Mouse (Mus musculus) ES-Bruce4 (cell line): ENCODE data around the gene Polr3e. TPM values are rescaled to one million over a fixed set of nuclear protein-coding genes. Genes with fewer than 3 reads are reported as not detected.

Experiments
- H3K27ac ChIP-seq: 2 replicates; pipeline ENCODE4 v1.5.1; 2012; ENCODE audit warnings: low read length, inconsistent platforms; ENCODE audit not compliant: insufficient read depth
- H3K27me3 ChIP-seq: 2 replicates; pipeline ENCODE4 v1.6.1; 2012; ENCODE audit warnings: mild to moderate bottlenecking, low read length, inconsistent platforms; ENCODE audit not compliant: control insufficient read depth, poor library complexity, insufficient read depth, severe bottlenecking
- H3K36me3 ChIP-seq: 2 replicates; pipeline ENCODE4 v1.6.1; 2012; ENCODE audit warnings: inconsistent platforms, mild to moderate bottlenecking, low read length, moderate library complexity; ENCODE audit not compliant: control insufficient read depth, poor library complexity, insufficient read depth, severe bottlenecking
- H3K4me1 ChIP-seq: one replicate; pipeline ENCODE4 v1.8.1; 2011; ENCODE audit warnings: low read length; ENCODE audit not compliant: control insufficient read depth, insufficient read depth
- H3K4me3 ChIP-seq: 2 replicates; pipeline ENCODE4 v1.5.1; 2011; ENCODE audit warnings: low read depth, mild to moderate bottlenecking, low read length
- H3K9ac ChIP-seq: 2 replicates; pipeline ENCODE4 v1.6.1; 2012; ENCODE audit warnings: low read depth, mild to moderate bottlenecking, inconsistent platforms; ENCODE audit not compliant: poor library complexity, severe bottlenecking
- H3K9me3 ChIP-seq: replicated peaks from 2 replicates; pipeline ENCODE4 v1.6.1; 2012; ENCODE audit warnings: mild to moderate bottlenecking, low read length, inconsistent platforms; ENCODE audit not compliant: control insufficient read depth, poor library complexity, insufficient read depth, severe bottlenecking
- CTCF ChIP-seq: IDR thresholded peaks from one replicate; pipeline ENCODE4 v1.8.1; 2011; ENCODE audit warnings: low read depth, low read length
- EP300 ChIP-seq: IDR thresholded peaks from 2 replicates; pipeline ENCODE4 v1.6.1; 2011; ENCODE audit warnings: low read depth, low read length; ENCODE audit not compliant: insufficient read depth
- POLR2A ChIP-seq: IDR thresholded peaks from one replicate; pipeline ENCODE4 v1.8.1; 2011; ENCODE audit warnings: low read length; ENCODE audit not compliant: insufficient read depth
- polyA plus RNA-seq: library from polyadenylated mRNA; stranded (reverse); fragments of >200 nt; gene quantifications from 2 replicates; pipeline ENCODE4 v1.2.4, GENCODE M21; 2011; ENCODE audit warnings: low read depth; ENCODE audit not compliant: missing spikeins, insufficient read depth, insufficient read length

Gene Polr3e
- polyA plus RNA-seq: 35.6 and 36.0 TPM in 2 replicates

GRCm38 (mm10) chr7:120917592-120918461 is at the start of gene Polr3e:
Polr3e (plus strand) TSS chr7:120917744.
- Histone ChIP-seq H3K9me3 (no peaks in the 10 kb centered on the region), H3K36me3 (no peaks in the 10 kb centered on the region), H3K4me1 (peaks cover 6% of the 10 kb centered on the region), H3K4me3 (peak within 1 kb of the TSS; percentile 89), H3K27ac (peak within 1 kb of the TSS; percentile 41), H3K9ac (peak within 1 kb of the TSS; percentile 98), H3K27me3 (no peaks in the 10 kb centered on the region)
- TF ChIP-seq CTCF (peak; percentile 82), POLR2A (no peak), EP300 (0 out of 2 replicates have a peak, but pooled peaks have one; percentile 24)

- no peak overlapping the region for H3K4me3 ChIP-seq
- no peak overlapping the region for H3K27ac ChIP-seq
- H3K9me3 ChIP-seq: no peaks in the 10 kb centered on the region
- H3K4me1 ChIP-seq: peaks cover 2% of the 10 kb centered on the region
- H3K36me3 ChIP-seq: no peaks in the 10 kb centered on the region
- no peak overlapping the region for H3K9ac ChIP-seq
- TF ChIP-seq EP300 (no peak), CTCF (no peak), POLR2A (no peak)
- no peaks in the 10 kb centered on the region for H3K27me3 ChIP-seq
These were observed 47.7 kb upstream of the Polr3e start for GRCm38 (mm10) chr7:120869883-120870282.

- TF ChIP-seq CTCF (no peak), POLR2A (no peak), EP300 (no peak)
- H3K27me3 ChIP-seq: no peaks in the 10 kb centered on the region
- no peak overlapping the region for H3K27ac ChIP-seq
- no peaks in the 10 kb centered on the region for H3K9me3 ChIP-seq
- peaks cover 4% of the 10 kb centered on the region for H3K4me1 ChIP-seq
- H3K4me3 ChIP-seq: no peak overlapping the region
- H3K36me3 ChIP-seq: no peaks in the 10 kb centered on the region
- H3K9ac ChIP-seq: no peak overlapping the region
These were observed 47.0 kb upstream of the Polr3e start for GRCm38 (mm10) chr7:120870431-120871008.

GRCm38 (mm10) chr7:120873083-120873482 is 44.5 kb upstream of the Polr3e start:
- H3K36me3 ChIP-seq: no peaks in the 10 kb centered on the region
- H3K27ac ChIP-seq: no peak overlapping the region
- peaks cover 2% of the 10 kb centered on the region for H3K4me1 ChIP-seq
- no peak for TF ChIP-seq EP300
- TF ChIP-seq CTCF: no peak
- TF ChIP-seq POLR2A: no peak
- no peak overlapping the region for H3K9ac ChIP-seq
- H3K9me3 ChIP-seq: no peaks in the 10 kb centered on the region
- H3K27me3 ChIP-seq: no peaks in the 10 kb centered on the region
- H3K4me3 ChIP-seq: no peak overlapping the region

- no peaks in the 10 kb centered on the region for H3K9me3 ChIP-seq
- H3K4me3 ChIP-seq: no peak overlapping the region
- peaks cover 2% of the 10 kb centered on the region for H3K4me1 ChIP-seq
- H3K9ac ChIP-seq: no peak overlapping the region
- H3K27me3 ChIP-seq: no peaks in the 10 kb centered on the region
- H3K36me3 ChIP-seq: no peaks in the 10 kb centered on the region
- H3K27ac ChIP-seq: no peak overlapping the region
- no peak for TF ChIP-seq EP300
- no peak for TF ChIP-seq POLR2A
- TF ChIP-seq CTCF: no peak
These were observed 43.5 kb upstream of the Polr3e start for GRCm38 (mm10) chr7:120874021-120874420.

GRCm38 (mm10) chr7:120874764-120875539 is 42.6 kb upstream of the Polr3e start:
- H3K4me3 ChIP-seq: no peak overlapping the region
- no peaks in the 10 kb centered on the region for H3K36me3 ChIP-seq
- no peaks in the 10 kb centered on the region for H3K9me3 ChIP-seq
- H3K4me1 ChIP-seq: peaks cover 2% of the 10 kb centered on the region
- H3K27ac ChIP-seq: 0 out of 2 replicates have a peak overlapping the region, but pooled peaks have one; percentile 8
- TF ChIP-seq POLR2A (no peak), CTCF (no peak), EP300 (no peak)
- no peak overlapping the region for H3K9ac ChIP-seq
- no peaks in the 10 kb centered on the region for H3K27me3 ChIP-seq
